Mouse (Mus musculus) hindbrain, embryonic 15.5 days (tissue): ENCODE measurements at regions not wholly inside any gene's neighbourhood (a gene's known extent, or its start where the extent isn't known, plus 50 kb on each side); places are given as distances from the start of the nearest gene placed in this dataset.

Experiments
- ATAC-seq: fragments of 200-750 bp; cut with Nextera tagmentation; 2 replicates; pipeline ENCODE4 v1.8.0; 2017; ENCODE audit warnings: low read depth, moderate number of reproducible peaks, moderate TSS enrichment; ENCODE audit not compliant: low FRiP score
- H3K27ac ChIP-seq: fragments of 300-500 bp; sonication (generic); replicated peaks from 2 replicates; pipeline ENCODE4 v1.5.1; 2015; ENCODE audit warnings: mild to moderate bottlenecking, inconsistent platforms
- H3K27me3 ChIP-seq: fragments of 300-500 bp; sonication (generic); 2 replicates; pipeline ENCODE4 v1.6.1; 2015; ENCODE audit warnings: control low read depth, inconsistent platforms
- H3K36me3 ChIP-seq: fragments of 300-500 bp; sonication (generic); 2 replicates; pipeline ENCODE4 v1.6.1; 2015; ENCODE audit warnings: control low read depth, inconsistent platforms
- H3K4me1 ChIP-seq: fragments of 300-500 bp; sonication (generic); replicated peaks from 2 replicates; pipeline ENCODE4 v1.6.1; 2015; ENCODE audit warnings: control low read depth, inconsistent platforms
- H3K4me2 ChIP-seq: fragments of 300-500 bp; sonication (generic); 2 replicates; pipeline ENCODE4 v1.6.1; 2015; ENCODE audit warnings: moderate library complexity, mild to moderate bottlenecking, inconsistent platforms
- H3K4me3 ChIP-seq: fragments of 300-500 bp; sonication (generic); 2 replicates; pipeline ENCODE4 v1.5.1; 2015; ENCODE audit warnings: mild to moderate bottlenecking, inconsistent platforms
- H3K9ac ChIP-seq: fragments of 300-500 bp; sonication (generic); 2 replicates; pipeline ENCODE4 v1.6.1; 2015; ENCODE audit warnings: inconsistent platforms
- H3K9me3 ChIP-seq: fragments of 300-500 bp; sonication (generic); 2 replicates; pipeline ENCODE4 v1.6.1; 2016; ENCODE audit warnings: control low read depth, inconsistent platforms
- whole genome bisulfite sequencing: fragments of 180-500 bp; shearing (Covaris S2); methylation state at CpG from one replicate; pipeline ENCODE4 v1.1.7; 2015; 5-methylcytosine and 5-hydroxymethylcytosine counted together

DNA sequence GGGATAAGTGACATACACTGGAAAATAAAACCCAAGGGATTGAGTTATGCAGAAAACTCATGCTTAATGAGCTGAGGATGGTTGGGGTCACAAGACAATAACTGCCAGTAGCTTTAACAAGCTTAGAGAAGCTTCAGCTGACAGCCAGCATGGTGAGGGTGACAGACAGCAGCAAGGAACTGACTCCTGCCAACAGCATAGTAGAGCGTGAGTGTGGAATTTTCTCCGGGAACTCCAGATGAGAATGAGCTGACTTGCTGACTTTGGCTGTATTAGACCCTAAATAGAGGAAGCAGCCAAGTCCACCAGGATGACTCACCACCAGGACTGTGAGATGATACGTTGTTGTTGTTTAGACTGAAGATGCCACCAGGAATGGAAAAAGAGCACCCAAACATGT, 788.2 kb downstream of the Adgrl2 start:
- Histone ChIP-seq H3K36me3 (no peaks in the 10 kb centered on the region), H3K4me3 (no peak overlapping the region), H3K9me3 (no peaks in the 10 kb centered on the region), H3K4me2 (no peak overlapping the region), H3K27me3 (no peaks in the 10 kb centered on the region), H3K4me1 (no peaks in the 10 kb centered on the region), H3K27ac (no peak overlapping the region), H3K9ac (no peak overlapping the region)
- 75% methylated on average over 3 of the region's 3 CpGs for WGBS
- ATAC-seq = no peak

DNA sequence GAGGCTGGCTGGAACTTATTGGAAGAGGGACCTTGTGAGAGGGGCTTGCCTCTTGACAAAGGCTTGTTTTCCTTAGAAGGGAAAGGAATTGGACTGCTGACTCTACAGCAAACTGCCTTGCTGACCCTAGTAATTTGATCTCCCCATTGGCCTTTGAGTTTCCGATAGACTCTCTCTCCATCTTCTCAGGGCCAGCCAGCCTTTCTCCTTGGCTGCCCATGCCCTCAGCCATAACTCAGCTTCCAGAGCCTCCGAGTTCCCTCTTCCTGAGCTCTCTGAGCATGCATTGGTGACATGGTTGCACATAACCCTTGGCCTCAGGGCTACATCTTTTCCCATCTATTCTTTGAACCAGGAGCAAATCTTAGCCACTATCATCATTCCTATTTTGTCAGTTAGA, 803.7 kb downstream of the Adgrl2 start:
- no peak for ATAC-seq
- no peaks in the 10 kb centered on the region for H3K36me3 ChIP-seq
- 71% methylated on average over 2 of the region's 2 CpGs for WGBS
- no peaks in the 10 kb centered on the region for H3K4me1 ChIP-seq
- no peak overlapping the region for H3K4me3 ChIP-seq
- H3K27me3 ChIP-seq = no peaks in the 10 kb centered on the region
- H3K4me2 ChIP-seq = no peak overlapping the region
- H3K27ac ChIP-seq = no peak overlapping the region
- no peaks in the 10 kb centered on the region for H3K9me3 ChIP-seq
- no peak overlapping the region for H3K9ac ChIP-seq

DNA sequence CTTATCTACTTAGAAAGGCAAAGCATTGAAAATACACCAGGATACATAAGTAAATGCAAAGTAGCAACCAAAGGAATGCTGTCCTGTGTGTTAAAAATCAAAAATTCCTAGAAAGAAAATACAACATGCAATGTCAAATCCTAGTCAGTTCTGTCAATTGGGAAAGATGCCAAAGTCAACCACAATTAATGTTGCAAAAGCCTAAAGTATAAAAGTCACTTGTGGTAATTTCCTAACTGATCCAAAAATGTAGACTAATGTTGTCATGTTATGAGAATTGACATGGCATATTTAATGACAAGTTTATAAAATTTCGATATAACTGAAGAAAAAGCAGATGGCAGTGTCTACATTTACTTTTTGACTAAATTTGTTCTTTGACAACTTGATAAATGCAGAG, 822.8 kb downstream of the Adgrl2 start:
- ATAC-seq = no peak
- WGBS = 90% methylated on average over 1 of the region's 1 CpGs
- Histone ChIP-seq H3K9me3 (no peaks in the 10 kb centered on the region), H3K4me1 (no peaks in the 10 kb centered on the region), H3K9ac (no peak overlapping the region), H3K27ac (no peak overlapping the region), H3K36me3 (no peaks in the 10 kb centered on the region), H3K4me2 (no peak overlapping the region), H3K4me3 (no peak overlapping the region), H3K27me3 (no peaks in the 10 kb centered on the region)

- H3K4me2 ChIP-seq = no peak overlapping the region
- ATAC-seq = no peak
- H3K9ac ChIP-seq = no peak overlapping the region
- no peaks in the 10 kb centered on the region for H3K36me3 ChIP-seq
- H3K27ac ChIP-seq = no peak overlapping the region
- WGBS = 61% methylated on average over 3 of the region's 3 CpGs
- H3K4me1 ChIP-seq = no peaks in the 10 kb centered on the region
- no peaks in the 10 kb centered on the region for H3K27me3 ChIP-seq
- no peak overlapping the region for H3K4me3 ChIP-seq
- no peaks in the 10 kb centered on the region for H3K9me3 ChIP-seq
Observed at GRCm38 (mm10) chr3:148159059-148159458, 831.3 kb downstream of the Adgrl2 start.

- no peaks in the 10 kb centered on the region for H3K36me3 ChIP-seq
- no peak overlapping the region for H3K4me2 ChIP-seq
- H3K27ac ChIP-seq = no peak overlapping the region
- no peak overlapping the region for H3K4me3 ChIP-seq
- H3K9ac ChIP-seq = no peak overlapping the region
- H3K4me1 ChIP-seq = no peaks in the 10 kb centered on the region
- 90% methylated on average over 2 of the region's 2 CpGs for WGBS
- no peaks in the 10 kb centered on the region for H3K9me3 ChIP-seq
- no peak for ATAC-seq
- H3K27me3 ChIP-seq = no peaks in the 10 kb centered on the region
Observed at GRCm38 (mm10) chr3:148158533-148158932, 831.8 kb downstream of the Adgrl2 start.

- no peak for ATAC-seq
- Histone ChIP-seq H3K4me1 (no peaks in the 10 kb centered on the region), H3K36me3 (no peaks in the 10 kb centered on the region), H3K9me3 (no peaks in the 10 kb centered on the region), H3K27me3 (no peaks in the 10 kb centered on the region), H3K4me3 (no peak overlapping the region), H3K9ac (no peak overlapping the region), H3K27ac (no peak overlapping the region), H3K4me2 (no peak overlapping the region)
- 90% methylated on average over 2 of the region's 2 CpGs for WGBS
Observed at GRCm38 (mm10) chr3:148143776-148144175, 846.6 kb downstream of the Adgrl2 start.

DNA sequence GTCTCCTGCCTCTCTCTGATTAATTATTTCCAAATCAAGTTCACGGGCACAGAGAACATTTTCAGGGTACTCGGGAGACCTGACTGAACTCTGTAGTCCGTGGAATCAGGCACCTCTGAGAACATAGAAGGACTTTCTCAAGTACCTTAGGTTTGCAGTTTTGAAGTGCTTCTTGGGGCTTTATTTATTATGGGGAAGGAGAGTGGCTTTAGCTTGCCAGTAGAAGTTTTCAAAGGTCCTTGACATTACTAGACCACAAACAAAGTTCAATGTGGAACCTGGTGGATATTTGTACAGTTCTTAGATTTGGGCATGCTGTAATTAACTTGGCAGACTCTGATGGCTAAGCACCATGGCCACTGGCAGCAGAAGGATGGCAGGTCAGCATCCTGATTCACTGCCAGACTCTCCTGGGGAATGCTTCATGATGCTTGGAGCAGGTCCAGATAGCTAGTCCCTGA, 853.5 kb downstream of the Adgrl2 start:
- Histone ChIP-seq H3K36me3 (no peaks in the 10 kb centered on the region), H3K4me1 (no peaks in the 10 kb centered on the region), H3K4me2 (no peak overlapping the region), H3K4me3 (no peak overlapping the region), H3K27ac (no peak overlapping the region), H3K9me3 (no peaks in the 10 kb centered on the region), H3K27me3 (no peaks in the 10 kb centered on the region), H3K9ac (no peak overlapping the region)
- WGBS = 75% methylated on average over 3 of the region's 3 CpGs
- ATAC-seq = no peak

GRCm38 (mm10) chr3:148134646-148135045, 855.7 kb downstream of the Adgrl2 start:
- H3K4me3 ChIP-seq = no peak overlapping the region
- no peaks in the 10 kb centered on the region for H3K27me3 ChIP-seq
- 94% methylated on average over 2 of the region's 2 CpGs for WGBS
- no peak overlapping the region for H3K9ac ChIP-seq
- no peaks in the 10 kb centered on the region for H3K36me3 ChIP-seq
- no peak for ATAC-seq
- H3K9me3 ChIP-seq = no peaks in the 10 kb centered on the region
- no peak overlapping the region for H3K4me2 ChIP-seq
- no peak overlapping the region for H3K27ac ChIP-seq
- H3K4me1 ChIP-seq = no peaks in the 10 kb centered on the region

GRCm38 (mm10) chr3:148115576-148115975, 874.8 kb downstream of the Adgrl2 start:
- no peak overlapping the region for H3K4me2 ChIP-seq
- no peak overlapping the region for H3K9ac ChIP-seq
- ATAC-seq = no peak
- no peak overlapping the region for H3K27ac ChIP-seq
- H3K4me3 ChIP-seq = no peak overlapping the region
- H3K36me3 ChIP-seq = no peaks in the 10 kb centered on the region
- H3K9me3 ChIP-seq = no peaks in the 10 kb centered on the region
- no peaks in the 10 kb centered on the region for H3K27me3 ChIP-seq
- H3K4me1 ChIP-seq = no peaks in the 10 kb centered on the region

DNA sequence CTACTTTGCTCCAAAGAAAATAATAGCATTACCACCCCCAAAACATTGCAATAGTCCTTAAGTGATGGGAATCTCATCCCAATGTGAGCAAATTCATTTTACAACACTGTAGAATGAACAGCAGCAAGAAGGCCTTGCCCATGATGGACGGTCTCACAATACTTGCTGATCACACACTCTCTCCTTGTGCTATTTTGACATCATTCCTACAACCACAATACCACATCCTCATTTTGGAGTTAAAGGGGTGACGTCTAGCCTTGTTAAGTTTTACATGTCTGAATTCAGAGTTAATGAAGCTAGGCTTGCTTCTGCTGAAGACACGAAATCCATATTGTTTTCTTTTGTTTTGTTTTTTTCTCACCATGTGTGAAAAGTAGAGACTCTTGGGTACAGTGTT, 878.2 kb downstream of the Adgrl2 start:
- Histone ChIP-seq H3K9ac (no peak overlapping the region), H3K4me1 (no peaks in the 10 kb centered on the region), H3K9me3 (no peaks in the 10 kb centered on the region), H3K27ac (no peak overlapping the region), H3K4me3 (no peak overlapping the region), H3K27me3 (no peaks in the 10 kb centered on the region), H3K36me3 (no peaks in the 10 kb centered on the region), H3K4me2 (no peak overlapping the region)
- no peak for ATAC-seq
- 80% methylated on average over 3 of the region's 3 CpGs for WGBS

DNA sequence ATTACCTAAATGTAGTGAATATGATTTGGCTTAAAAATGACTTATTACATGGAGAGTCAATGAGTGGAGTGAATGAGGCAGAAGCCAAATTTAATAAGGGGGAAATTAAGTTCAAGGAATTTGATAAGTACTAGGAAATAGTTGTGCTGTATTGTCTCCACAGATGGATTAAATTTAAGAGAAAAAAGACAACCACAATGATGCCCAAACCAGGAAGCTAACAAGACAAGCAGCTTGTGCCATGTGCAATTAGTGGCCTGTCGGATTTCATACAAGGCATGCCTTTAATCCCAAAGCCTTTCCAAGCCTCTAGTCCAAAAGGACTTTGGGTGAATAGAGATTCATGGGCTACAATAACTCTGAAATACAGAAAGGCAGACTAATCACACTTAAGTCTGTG, 883.3 kb downstream of the Adgrl2 start:
- no peaks in the 10 kb centered on the region for H3K4me1 ChIP-seq
- WGBS = 76% methylated on average over 1 of the region's 1 CpGs
- H3K27me3 ChIP-seq = no peaks in the 10 kb centered on the region
- no peaks in the 10 kb centered on the region for H3K36me3 ChIP-seq
- H3K9me3 ChIP-seq = no peaks in the 10 kb centered on the region
- no peak for ATAC-seq
- no peak overlapping the region for H3K4me2 ChIP-seq
- no peak overlapping the region for H3K9ac ChIP-seq
- no peak overlapping the region for H3K4me3 ChIP-seq
- no peak overlapping the region for H3K27ac ChIP-seq

- H3K4me1 ChIP-seq = no peaks in the 10 kb centered on the region
- no peaks in the 10 kb centered on the region for H3K9me3 ChIP-seq
- H3K4me3 ChIP-seq = no peak overlapping the region
- no peak overlapping the region for H3K9ac ChIP-seq
- WGBS = 75% methylated on average over 4 of the region's 4 CpGs
- no peaks in the 10 kb centered on the region for H3K27me3 ChIP-seq
- ATAC-seq = no peak
- H3K36me3 ChIP-seq = no peaks in the 10 kb centered on the region
- no peak overlapping the region for H3K4me2 ChIP-seq
- no peak overlapping the region for H3K27ac ChIP-seq
Observed at GRCm38 (mm10) chr3:148093930-148094329, 896.4 kb downstream of the Adgrl2 start.

DNA sequence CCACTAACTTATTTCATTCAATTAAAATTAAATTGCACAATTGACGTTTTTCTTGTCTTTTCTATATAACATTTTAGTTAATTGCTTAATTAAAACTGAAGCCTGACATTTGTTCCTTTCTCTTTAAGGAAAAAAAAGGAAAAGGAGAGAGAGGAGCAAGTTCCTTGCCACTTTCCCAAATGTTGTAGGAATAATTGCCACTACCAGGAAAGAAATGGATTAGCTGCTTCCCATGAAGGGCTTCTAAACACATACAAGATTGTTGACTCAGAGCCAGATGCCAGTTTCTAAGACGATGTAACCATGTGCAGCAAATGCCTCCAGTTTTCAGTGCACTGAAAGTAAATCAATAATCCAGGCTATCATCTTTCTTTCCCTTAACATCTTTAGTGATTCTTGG, 914.5 kb downstream of the Adgrl2 start:
- Histone ChIP-seq H3K9me3 (no peaks in the 10 kb centered on the region), H3K36me3 (no peaks in the 10 kb centered on the region), H3K4me2 (no peak overlapping the region), H3K27ac (no peak overlapping the region), H3K27me3 (no peaks in the 10 kb centered on the region), H3K9ac (no peak overlapping the region), H3K4me3 (no peak overlapping the region), H3K4me1 (no peaks in the 10 kb centered on the region)
- whole genome bisulfite sequencing = 52% methylated on average over 2 of the region's 2 CpGs
- no peak for ATAC-seq
